Mouse (Mus musculus) E14TG2a.4 (cell line): Measurements from ENCODE around the gene Gm20388.

ENCODE experiments used
- CTCF ChIP-seq: conservative IDR thresholded peaks from 2 replicates; pipeline ENCODE4 v1.5.1; 2014; ENCODE audit warnings: low read length
- NANOG ChIP-seq: IDR thresholded peaks from 2 replicates; pipeline ENCODE4 v1.6.1; 2014; ENCODE audit warnings: borderline replicate concordance, low read length, mixed read lengths

DNA sequence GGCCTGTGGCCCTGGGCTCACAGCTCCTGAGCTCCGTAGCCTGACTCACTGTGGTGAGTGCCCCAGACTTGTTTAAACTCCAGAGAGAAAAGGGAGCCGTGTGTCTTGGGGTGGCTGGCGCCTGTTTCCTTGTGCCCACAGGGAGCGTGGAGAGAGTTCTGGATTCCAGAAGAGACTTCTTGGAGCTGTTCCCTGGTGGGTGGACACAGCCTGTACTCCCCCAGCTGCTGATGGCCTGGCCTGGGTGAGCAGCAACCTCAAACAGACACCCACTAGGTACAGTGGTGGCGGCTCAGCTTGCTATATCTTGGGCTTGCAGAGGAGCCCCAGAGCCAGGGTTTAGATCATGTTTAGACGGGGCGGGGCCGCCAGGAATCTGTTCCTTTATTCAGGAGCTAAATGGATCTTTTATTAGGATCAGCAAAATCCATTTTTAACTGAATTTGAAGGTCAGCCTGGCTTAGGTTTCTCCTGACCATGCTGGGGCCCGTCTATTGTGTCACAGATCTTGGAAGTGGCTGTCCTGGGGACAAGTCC, 339.2 kb downstream of the Gm20388 start:
- TF ChIP-seq CTCF (no peak), NANOG (no peak)
